Comparison of ENCODE assay signal across 20 mouse cellular contexts in genomic region chr5:135845676-135846320, GRCm38 (mm10). TPM values are rescaled to one million over a fixed set of nuclear protein-coding genes. Genes with fewer than 3 reads are reported as not detected.
DNase-seq lines count a peak whose midpoint lies in the region; ATAC-seq lines count a peak whose summit lies in the region.
"Had no signal": no experiment of that assay in that cellular context is flagged by ENCODE, and none has a peak within 500 bp of the region (broad histone marks: within the 10 kb centered on the region; RNA-seq: fewer than 3 reads in every experiment).

No protein-coding gene starts in this region.

- H3K27ac ChIP-seq in midbrain, embryonic 13.5 days: peak overlapping the region; percentile 52
- no peak overlapping the region for H3K27ac ChIP-seq in midbrain, embryonic 16.5 days (ENCODE audit: low read length)
- H3K27ac ChIP-seq: embryonic facial prominence, embryonic 13.5 days; heart, adult 2 months; heart, embryonic 15.5 days; hindbrain, postnatal 0 days had no signal

- peak; percentile 59; the same call in 1 of the 2 replicates for ATAC-seq in frontal cortex, adult (ENCODE audit: low TSS enrichment)
- no peak for ATAC-seq in midbrain, embryonic 13.5 days
- no peak for ATAC-seq in midbrain, embryonic 16.5 days
- ATAC-seq: hindbrain, postnatal 0 days had no signal

- H3K36me3 ChIP-seq in midbrain, embryonic 13.5 days: peaks cover 27% of the 10 kb centered on the region
- peaks cover 8% of the 10 kb centered on the region for H3K36me3 ChIP-seq in midbrain, embryonic 16.5 days (ENCODE audit: control insufficient read depth, insufficient read depth, low read length)
- H3K36me3 ChIP-seq: embryonic facial prominence, embryonic 13.5 days; G1E; heart, embryonic 15.5 days had no signal

- H3K27me3 ChIP-seq in midbrain, embryonic 13.5 days: no peaks in the 10 kb centered on the region; the same call in 1 of the 2 replicates
- H3K27me3 ChIP-seq in midbrain, embryonic 16.5 days (ENCODE audit: control insufficient read depth, insufficient read depth, low read depth, low read length): no peaks in the 10 kb centered on the region

- no peaks in the 10 kb centered on the region for H3K9me3 ChIP-seq in midbrain, embryonic 13.5 days
- H3K9me3 ChIP-seq in midbrain, embryonic 16.5 days (replicated peaks; ENCODE audit: control insufficient read depth, low read length, poor library complexity, severe bottlenecking): no peaks in the 10 kb centered on the region
- H3K9me3 ChIP-seq: embryonic facial prominence, embryonic 13.5 days; heart, embryonic 15.5 days had no signal

- H3K9ac ChIP-seq in midbrain, embryonic 13.5 days (replicated peaks): no peak overlapping the region
- H3K9ac ChIP-seq in midbrain, embryonic 16.5 days (ENCODE audit: low read depth, low read length): no peak overlapping the region
- H3K9ac ChIP-seq: embryonic facial prominence, embryonic 13.5 days; heart, embryonic 15.5 days had no signal

- no peak for DNase-seq in frontal cortex, postnatal 25 days (ENCODE audit: low spot score in 2 of 2)
- DNase-seq in adipocyte (ENCODE audit: low spot score): peak; percentile 14
- peak; percentile 79 for DNase-seq in brain, adult 2 months (ENCODE audit: low read depth, low spot score)
- no peak for DNase-seq in right cerebral cortex, postnatal 10 days (ENCODE audit: low spot score in 2 of 2)
- DNase-seq: adrenal gland, postnatal 10 days; cerebellum, adult 18-20 months; cerebellum, adult 9-11 months; cerebellum, postnatal 36 days; gastrocnemius, postnatal 10 days; heart, adult 2 months; heart, postnatal 14 days; kidney, adult 11 months had no signal

- no peak overlapping the region for H3K4me2 ChIP-seq in midbrain, embryonic 13.5 days (replicated peaks)
- no peak overlapping the region for H3K4me2 ChIP-seq in midbrain, embryonic 16.5 days (ENCODE audit: low read length)
- H3K4me2 ChIP-seq: embryonic facial prominence, embryonic 13.5 days; heart, embryonic 11.5 days; heart, embryonic 15.5 days had no signal

- H3K4me1 ChIP-seq in midbrain, embryonic 13.5 days (replicated peaks): peaks cover 32% of the 10 kb centered on the region
- peaks cover 12% of the 10 kb centered on the region for H3K4me1 ChIP-seq in midbrain, embryonic 16.5 days (ENCODE audit: control insufficient read depth, insufficient read depth, low read length)

- WGBS in midbrain, embryonic 13.5 days: 76% methylated on average over 13 of the region's 13 CpGs
- WGBS in midbrain, embryonic 16.5 days: 59% methylated on average over 13 of the region's 13 CpGs

- no peak overlapping the region for H3K4me3 ChIP-seq in midbrain, embryonic 13.5 days (replicated peaks)
- no peak overlapping the region for H3K4me3 ChIP-seq in midbrain, embryonic 16.5 days (ENCODE audit: low read depth, low read length)
- H3K4me3 ChIP-seq: embryonic facial prominence, embryonic 13.5 days; heart, adult 2 months; heart, embryonic 15.5 days had no signal

RNA-seq across cellular contexts. Expression of gene Srrm3, which starts 39.1 kb away (rescaled TPM):
- 91.4 and 124 TPM in 2 replicates for polyA plus RNA-seq in midbrain, embryonic 13.5 days (2015; fragmentation: Nextera tagmentation; extraction: Ambion mirVana)
- 76.2 and 89.7 TPM in 2 replicates for polyA plus RNA-seq in midbrain, embryonic 16.5 days (2015; fragmentation: Nextera tagmentation; extraction: Ambion mirVana)
- polyA plus RNA-seq: G1E; heart, adult 2 months had no signal

RNA-seq across cellular contexts. Expression of gene Hspb1, which starts 41.9 kb away (rescaled TPM):
- 6.8 and 7.1 TPM in 2 replicates for polyA plus RNA-seq in midbrain, embryonic 13.5 days (2015; fragmentation: Nextera tagmentation; extraction: Ambion mirVana)
- polyA plus RNA-seq in midbrain, embryonic 16.5 days (2015; fragmentation: Nextera tagmentation; extraction: Ambion mirVana): 9.6 and 10.1 TPM in 2 replicates
- polyA plus RNA-seq: G1E had no signal

Comparison
In these comparisons a context has a peak if more than half of its experiments do, and no peak if none do; other contexts are left out.
1. DNase-seq: peak in adipocyte (single experiment) and brain, adult 2 months (single experiment); none in frontal cortex, postnatal 25 days (0 of 2) and right cerebral cortex, postnatal 10 days (0 of 2).